Mouse (Mus musculus) kidney, adult 2 months (tissue): ENCODE results near the gene Lhfpl3.

Experiments used
- CTCF ChIP-seq: fragments of 200-500 bp; conservative IDR thresholded peaks from 2 replicates; pipeline ENCODE4 v1.5.1; 2011; ENCODE audit warnings: low read depth, mild to moderate bottlenecking, control low read depth, low read length, moderate library complexity, mixed read lengths; ENCODE audit not compliant: insufficient read depth, insufficient read length
- POLR2A ChIP-seq: fragments of 200-500 bp; IDR thresholded peaks from one replicate; pipeline ENCODE4 v1.6.1; 2011; ENCODE audit warnings: low read depth, low read length, control low read depth

DNA sequence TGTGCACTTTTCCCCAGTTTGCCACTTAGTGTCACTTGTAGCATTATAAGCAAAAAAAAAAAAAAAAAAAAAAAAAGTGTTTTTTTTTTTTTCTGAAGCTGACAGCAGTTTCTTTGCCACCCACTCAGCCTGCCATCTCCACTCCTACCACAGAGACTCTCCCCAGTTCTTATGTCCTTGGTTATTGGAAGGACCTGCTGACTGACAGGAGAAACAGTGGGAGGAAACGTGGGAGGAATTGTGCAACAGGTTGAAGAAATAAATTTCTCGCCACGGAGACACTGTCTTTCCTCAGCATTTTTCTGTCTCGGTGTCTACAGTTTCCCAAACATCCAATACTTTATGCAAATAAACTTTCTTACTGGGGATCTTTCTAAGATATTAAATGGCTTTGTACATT, 67.6 kb downstream of the Lhfpl3 start:
- TF ChIP-seq POLR2A (no peak), CTCF (no peak)
